Comparison of ENCODE assay signal across 8 mouse cellular contexts in the genomic region with DNA sequence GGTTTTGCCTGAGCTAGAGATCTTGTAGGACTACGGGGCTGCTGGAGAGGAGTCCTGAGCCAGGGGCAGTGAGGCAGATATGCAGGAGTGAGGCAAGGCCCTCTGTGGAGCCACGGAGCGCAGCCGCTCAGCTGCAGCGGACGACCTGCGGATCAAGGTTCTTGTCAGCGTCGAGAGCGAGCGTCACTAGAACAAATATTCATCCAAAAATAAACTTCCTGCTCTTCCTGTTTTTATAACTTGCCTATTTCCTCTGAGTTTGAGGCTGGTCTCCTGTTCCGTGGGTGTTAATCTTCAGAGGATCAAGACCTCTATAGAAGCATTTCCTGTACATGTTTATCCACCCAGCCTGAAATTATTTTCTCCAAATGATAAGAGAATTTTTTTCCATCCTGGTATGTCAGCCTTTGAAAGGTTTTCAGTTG. TPM values are rescaled to one million over a fixed set of nuclear protein-coding genes. Genes with fewer than 3 reads are reported as not detected.
A peak's percentile ranks its signal among the peaks of the same experiment; 100 is the strongest.
DNase-seq lines count a peak whose midpoint lies in the region; ATAC-seq and TF ChIP-seq lines count a peak whose summit lies in the region.

No protein-coding gene starts in this region.

- no peak for ATAC-seq in hindbrain, embryonic 13.5 days (ENCODE audit: low FRiP score)
- ATAC-seq in hindbrain, postnatal 0 days = no peak
- no peak for ATAC-seq in embryonic facial prominence, embryonic 13.5 days (ENCODE audit: insufficient number of reproducible peaks, insufficient read depth, low FRiP score, low TSS enrichment, low read depth)
- peak; percentile 41; the same call in 1 of the 2 replicates for ATAC-seq in kidney, embryonic 14.5 days (ENCODE audit: low FRiP score, low TSS enrichment)
- ATAC-seq in frontal cortex, adult (ENCODE audit: low TSS enrichment) = no peak

- no peaks in the 10 kb centered on the region; the same call in 1 of the 2 replicates for H3K36me3 ChIP-seq in hindbrain, embryonic 13.5 days
- no peaks in the 10 kb centered on the region for H3K36me3 ChIP-seq in hindbrain, postnatal 0 days (ENCODE audit: insufficient read depth, low read length)
- H3K36me3 ChIP-seq in embryonic facial prominence, embryonic 13.5 days = no peaks in the 10 kb centered on the region
- no peaks in the 10 kb centered on the region for H3K36me3 ChIP-seq in kidney, embryonic 14.5 days (ENCODE audit: control insufficient read depth, insufficient read depth, low read length)

- no peak overlapping the region for H3K4me3 ChIP-seq in hindbrain, embryonic 13.5 days
- H3K4me3 ChIP-seq in hindbrain, postnatal 0 days (ENCODE audit: low read length) = no peak overlapping the region
- H3K4me3 ChIP-seq in embryonic facial prominence, embryonic 13.5 days = no peak overlapping the region
- no peak overlapping the region for H3K4me3 ChIP-seq in kidney, embryonic 14.5 days (ENCODE audit: low read length)

- 79% methylated on average over 12 of the region's 12 CpGs for WGBS in hindbrain, embryonic 13.5 days
- 75% methylated on average over 12 of the region's 12 CpGs for WGBS in hindbrain, postnatal 0 days
- 54% methylated on average over 12 of the region's 12 CpGs for WGBS in embryonic facial prominence, embryonic 13.5 days
- WGBS in kidney, embryonic 14.5 days = 20% methylated on average over 12 of the region's 12 CpGs

- no peak overlapping the region for H3K9ac ChIP-seq in hindbrain, embryonic 13.5 days
- no peak overlapping the region for H3K9ac ChIP-seq in hindbrain, postnatal 0 days (replicated peaks; ENCODE audit: low read length)
- no peak overlapping the region for H3K9ac ChIP-seq in embryonic facial prominence, embryonic 13.5 days
- no peak overlapping the region for H3K9ac ChIP-seq in kidney, embryonic 14.5 days (ENCODE audit: low read depth, low read length)

- DNase-seq in hindbrain, postnatal 0 days (ENCODE audit: low spot score) = no peak
- peak; percentile 35 to 67 for DNase-seq in lung, postnatal 4 days
- no peak for DNase-seq in gastrocnemius, postnatal 4 days (ENCODE audit: low spot score in 2 of 2)
- no peak for DNase-seq in urinary bladder, adult 2 months (ENCODE audit: low spot score)

- no peaks in the 10 kb centered on the region for H3K9me3 ChIP-seq in hindbrain, embryonic 13.5 days
- no peaks in the 10 kb centered on the region for H3K9me3 ChIP-seq in hindbrain, postnatal 0 days (ENCODE audit: low read length)
- no peaks in the 10 kb centered on the region for H3K9me3 ChIP-seq in embryonic facial prominence, embryonic 13.5 days
- H3K9me3 ChIP-seq in kidney, embryonic 14.5 days (ENCODE audit: control insufficient read depth, low read length) = no peaks in the 10 kb centered on the region

- no peak overlapping the region for H3K4me2 ChIP-seq in hindbrain, embryonic 13.5 days
- no peak overlapping the region for H3K4me2 ChIP-seq in hindbrain, postnatal 0 days (ENCODE audit: low read depth, low read length)
- no peak overlapping the region for H3K4me2 ChIP-seq in embryonic facial prominence, embryonic 13.5 days
- H3K4me2 ChIP-seq in kidney, embryonic 14.5 days (replicated peaks; ENCODE audit: low read depth, low read length) = no peak overlapping the region

- peaks cover 26% of the 10 kb centered on the region for H3K4me1 ChIP-seq in hindbrain, embryonic 13.5 days (replicated peaks)
- H3K4me1 ChIP-seq in hindbrain, postnatal 0 days (ENCODE audit: insufficient read depth, low read length) = peaks cover 7% of the 10 kb centered on the region; the same call in 1 of the 2 replicates
- H3K4me1 ChIP-seq in embryonic facial prominence, embryonic 13.5 days = peaks cover 58% of the 10 kb centered on the region
- H3K4me1 ChIP-seq in kidney, embryonic 14.5 days (ENCODE audit: control insufficient read depth, insufficient read depth, low read length) = peaks cover 59% of the 10 kb centered on the region

- TF ChIP-seq CTCF in hindbrain, postnatal 0 days (IDR thresholded peaks at IDR 0.05; ENCODE audit: low read depth) = no peak

- 0 out of 2 replicates have a peak overlapping the region, but pooled peaks have one; percentile 50 for H3K27ac ChIP-seq in hindbrain, embryonic 13.5 days
- H3K27ac ChIP-seq in hindbrain, postnatal 0 days = no peak overlapping the region
- peak overlapping the region; percentile 75; the same call in 1 of the 2 replicates for H3K27ac ChIP-seq in embryonic facial prominence, embryonic 13.5 days
- H3K27ac ChIP-seq in kidney, embryonic 14.5 days (ENCODE audit: low read depth, low read length) = peak overlapping the region; percentile 75; the same call in 1 of the 2 replicates

- no peaks in the 10 kb centered on the region for H3K27me3 ChIP-seq in hindbrain, embryonic 13.5 days
- no peaks in the 10 kb centered on the region for H3K27me3 ChIP-seq in hindbrain, postnatal 0 days (ENCODE audit: insufficient read depth, low read length)
- H3K27me3 ChIP-seq in embryonic facial prominence, embryonic 13.5 days = no peaks in the 10 kb centered on the region
- H3K27me3 ChIP-seq in kidney, embryonic 14.5 days (ENCODE audit: control insufficient read depth, insufficient read depth, low read length) = no peaks in the 10 kb centered on the region

RNA-seq across cellular contexts. Expression of gene Spred2, which starts 39.6 kb away (rescaled TPM):
- 6.0 and 6.1 TPM in 2 replicates for polyA plus RNA-seq in hindbrain, embryonic 13.5 days (2015; fragmentation: Nextera tagmentation; extraction: Ambion mirVana)
- total RNA-seq in hindbrain, postnatal 0 days (2014; rRNA removed) = 15.6 and 16.9 TPM in 2 replicates
- polyA plus RNA-seq in hindbrain, postnatal 0 days (2015; fragmentation: Nextera tagmentation; extraction: Ambion mirVana) = 8.4 and 8.7 TPM in 2 replicates
- polyA plus RNA-seq in embryonic facial prominence, embryonic 13.5 days (2015; fragmentation: Nextera tagmentation; extraction: Ambion mirVana) = 10.2 and 10.5 TPM in 2 replicates
- 9.8 and 12.3 TPM in 2 replicates for polyA plus RNA-seq in kidney, embryonic 14.5 days (2014; fragmentation: Nextera tagmentation; extraction: Ambion mirVana)
- total RNA-seq in gastrocnemius, postnatal 4 days (2021) = 10 to 100 TPM; 21.2 to 26.4 TPM
- 23.2 and 31.7 TPM in 2 replicates for polyA plus RNA-seq in urinary bladder, adult 2 months (2012; rRNA removed)

Comparison
In these comparisons a context has a peak if more than half of its experiments do, and no peak if none do; other contexts are left out.
1. DNase-seq: peak in lung, postnatal 4 days (2 of 2); none in hindbrain, postnatal 0 days (single experiment), gastrocnemius, postnatal 4 days (0 of 2) and urinary bladder, adult 2 months (single experiment).